Mouse (Mus musculus): ENCODE measurements around the gene Sapcd1. TPM values are rescaled to one million over a fixed set of nuclear protein-coding genes. Genes with fewer than 3 reads are reported as not detected.
"Not testable (repeated sequence)": the region's sequence is repeated elsewhere in the genome, so short reads cannot be mapped to it uniquely, and the experiment has no call there.

Gene Sapcd1
- polyA plus RNA-seq, 1 experiment from 2014 or later, result 4.0 TPM

- not testable (repeated sequence) for H3K27me3 ChIP-seq (ENCODE audit: control insufficient read depth, insufficient read depth, low read length); H3K4me3 ChIP-seq (ENCODE audit: low read depth, low read length); H3K27ac ChIP-seq (ENCODE audit: low read depth, low read length); H3K4me2 ChIP-seq (replicated peaks; ENCODE audit: low read depth, low read length); ATAC-seq (ENCODE audit: low FRiP score); DNase-seq (ENCODE audit: low spot score); H3K9me3 ChIP-seq (ENCODE audit: control insufficient read depth, low read length); H3K36me3 ChIP-seq (ENCODE audit: control insufficient read depth, insufficient read depth, low read length); H3K9ac ChIP-seq (ENCODE audit: low read depth, low read length); H3K4me1 ChIP-seq (replicated peaks; ENCODE audit: control insufficient read depth, insufficient read depth, low read length)
- 97% methylated on average over 4 of the region's 4 CpGs for WGBS
Measured at GRCm38 (mm10) chr17:34995192-34995591, 32.6 kb downstream of the Sapcd1 start.

GRCm38 (mm10) chr17:34994751-34995150 lies 33.1 kb downstream of the Sapcd1 start:
- Histone ChIP-seq H3K4me1 (replicated peaks; ENCODE audit: control insufficient read depth, insufficient read depth, low read length) (no peaks in the 10 kb centered on the region), H3K9me3 (ENCODE audit: control insufficient read depth, low read length) (no peaks in the 10 kb centered on the region), H3K4me3 (ENCODE audit: low read depth, low read length) (no peak overlapping the region), H3K36me3 (ENCODE audit: control insufficient read depth, insufficient read depth, low read length) (0 out of 2 replicates have a peak, but pooled peaks cover 2% of the 10 kb centered on the region), H3K9ac (ENCODE audit: low read depth, low read length) (no peak overlapping the region), H3K27me3 (ENCODE audit: control insufficient read depth, insufficient read depth, low read length) (no peaks in the 10 kb centered on the region), H3K27ac (ENCODE audit: low read depth, low read length) (no peak overlapping the region), H3K4me2 (replicated peaks; ENCODE audit: low read depth, low read length) (no peak overlapping the region)
- ATAC-seq (ENCODE audit: low FRiP score) (no peak), DNase-seq (ENCODE audit: low spot score) (no peak)

- ATAC-seq (ENCODE audit: low FRiP score) (no peak), DNase-seq (ENCODE audit: low spot score) (peak; percentile 20)
- Histone ChIP-seq H3K27ac (ENCODE audit: low read depth, low read length) (no peak overlapping the region), H3K4me2 (replicated peaks; ENCODE audit: low read depth, low read length) (no peak overlapping the region), H3K9ac (ENCODE audit: low read depth, low read length) (no peak overlapping the region), H3K36me3 (ENCODE audit: control insufficient read depth, insufficient read depth, low read length) (peaks cover 4% of the 10 kb centered on the region), H3K4me1 (replicated peaks; ENCODE audit: control insufficient read depth, insufficient read depth, low read length) (peaks cover 4% of the 10 kb centered on the region), H3K4me3 (ENCODE audit: low read depth, low read length) (no peak overlapping the region), H3K9me3 (ENCODE audit: control insufficient read depth, low read length) (no peaks in the 10 kb centered on the region), H3K27me3 (ENCODE audit: control insufficient read depth, insufficient read depth, low read length) (no peaks in the 10 kb centered on the region)
- WGBS, result 83% methylated on average over 2 of the region's 2 CpGs
Measured at GRCm38 (mm10) chr17:34984218-34984617, 43.6 kb downstream of the Sapcd1 start.

GRCm38 (mm10) chr17:34982328-34982727 lies 45.5 kb downstream of the Sapcd1 start:
- Histone ChIP-seq H3K36me3 (ENCODE audit: control insufficient read depth, insufficient read depth, low read length) (peaks cover 4% of the 10 kb centered on the region), H3K9ac (ENCODE audit: low read depth, low read length) (peak overlapping the region; percentile 94), H3K9me3 (ENCODE audit: control insufficient read depth, low read length) (no peaks in the 10 kb centered on the region), H3K27ac (ENCODE audit: low read depth, low read length) (peak overlapping the region; percentile 96; the same call in 1 of the 2 replicates), H3K4me3 (ENCODE audit: low read depth, low read length) (peak overlapping the region; percentile 60), H3K4me1 (replicated peaks; ENCODE audit: control insufficient read depth, insufficient read depth, low read length) (peaks cover 4% of the 10 kb centered on the region), H3K27me3 (ENCODE audit: control insufficient read depth, insufficient read depth, low read length) (no peaks in the 10 kb centered on the region), H3K4me2 (replicated peaks; ENCODE audit: low read depth, low read length) (peak overlapping the region; percentile 88)
- peak; percentile 36 for ATAC-seq (ENCODE audit: low FRiP score)
- under 1% methylated on average over 15 of the region's 15 CpGs for WGBS
- no peak for DNase-seq (ENCODE audit: low spot score)

GRCm38 (mm10) chr17:34981690-34982180 lies 46.1 kb downstream of the Sapcd1 start, which contains the start of gene Lsm2:
Lsm2 (plus strand) TSS chr17:34981862.
- Histone ChIP-seq H3K4me1 (replicated peaks; ENCODE audit: control insufficient read depth, insufficient read depth, low read length) (peaks cover 4% of the 10 kb centered on the region), H3K36me3 (ENCODE audit: control insufficient read depth, insufficient read depth, low read length) (peaks cover 4% of the 10 kb centered on the region), H3K9ac (ENCODE audit: low read depth, low read length) (peak within 1 kb of the TSS; percentile 94), H3K27ac (ENCODE audit: low read depth, low read length) (peak within 1 kb of the TSS; percentile 96), H3K4me3 (ENCODE audit: low read depth, low read length) (peak within 1 kb of the TSS; percentile 60), H3K9me3 (ENCODE audit: control insufficient read depth, low read length) (no peaks in the 10 kb centered on the region), H3K27me3 (ENCODE audit: control insufficient read depth, insufficient read depth, low read length) (no peaks in the 10 kb centered on the region), H3K4me2 (replicated peaks; ENCODE audit: low read depth, low read length) (peak within 1 kb of the TSS; percentile 88)
- peak; percentile 93 for DNase-seq (ENCODE audit: low spot score)
- peak; percentile 91 for ATAC-seq (ENCODE audit: low FRiP score)
- under 1% methylated on average over 58 of the region's 58 CpGs for WGBS

- 16% methylated on average over 2 of the region's 2 CpGs for WGBS
- peaks cover under 1% of the 10 kb centered on the region; the same call in 1 of the 2 replicates for H3K36me3 ChIP-seq (ENCODE audit: control insufficient read depth, insufficient read depth, low read length)
- H3K4me3 ChIP-seq (ENCODE audit: low read depth, low read length), result peak overlapping the region; percentile 60
- peak overlapping the region; percentile 54; the same call in 1 of the 2 replicates for H3K9ac ChIP-seq (ENCODE audit: low read depth, low read length)
- peak overlapping the region; percentile 88 for H3K4me2 ChIP-seq (replicated peaks; ENCODE audit: low read depth, low read length)
- H3K27ac ChIP-seq (ENCODE audit: low read depth, low read length), result peak overlapping the region; percentile 61
- no peaks in the 10 kb centered on the region for H3K27me3 ChIP-seq (ENCODE audit: control insufficient read depth, insufficient read depth, low read length)
- ATAC-seq (ENCODE audit: low FRiP score) (no peak), DNase-seq (ENCODE audit: low spot score) (peak; percentile 37)
- no peaks in the 10 kb centered on the region for H3K9me3 ChIP-seq (ENCODE audit: control insufficient read depth, low read length)
- peaks cover 4% of the 10 kb centered on the region for H3K4me1 ChIP-seq (replicated peaks; ENCODE audit: control insufficient read depth, insufficient read depth, low read length)
Measured at GRCm38 (mm10) chr17:34980655-34981054, 47.2 kb downstream of the Sapcd1 start.

- H3K9ac ChIP-seq (ENCODE audit: low read depth, low read length), result no peak overlapping the region
- no peak for DNase-seq (ENCODE audit: low spot score)
- H3K36me3 ChIP-seq (ENCODE audit: control insufficient read depth, insufficient read depth, low read length), result no peaks in the 10 kb centered on the region
- H3K4me3 ChIP-seq (ENCODE audit: low read depth, low read length), result no peak overlapping the region
- no peak for ATAC-seq (ENCODE audit: low FRiP score)
- no peak overlapping the region for H3K27ac ChIP-seq (ENCODE audit: low read depth, low read length)
- H3K4me2 ChIP-seq (replicated peaks; ENCODE audit: low read depth, low read length), result no peak overlapping the region
- WGBS, result 95% methylated on average over 4 of the region's 4 CpGs
- H3K9me3 ChIP-seq (ENCODE audit: control insufficient read depth, low read length), result no peaks in the 10 kb centered on the region
- peaks cover 4% of the 10 kb centered on the region for H3K4me1 ChIP-seq (replicated peaks; ENCODE audit: control insufficient read depth, insufficient read depth, low read length)
- H3K27me3 ChIP-seq (ENCODE audit: control insufficient read depth, insufficient read depth, low read length), result no peaks in the 10 kb centered on the region
Measured at GRCm38 (mm10) chr17:34979631-34980030, 48.2 kb downstream of the Sapcd1 start.

GRCm38 (mm10) chr17:34978239-34978638 lies 49.6 kb downstream of the Sapcd1 start:
- Histone ChIP-seq H3K4me2 (replicated peaks; ENCODE audit: low read depth, low read length) (no peak overlapping the region), H3K4me3 (ENCODE audit: low read depth, low read length) (no peak overlapping the region), H3K9me3 (ENCODE audit: control insufficient read depth, low read length) (no peaks in the 10 kb centered on the region), H3K36me3 (ENCODE audit: control insufficient read depth, insufficient read depth, low read length) (no peaks in the 10 kb centered on the region), H3K27me3 (ENCODE audit: control insufficient read depth, insufficient read depth, low read length) (no peaks in the 10 kb centered on the region), H3K9ac (ENCODE audit: low read depth, low read length) (no peak overlapping the region), H3K27ac (ENCODE audit: low read depth, low read length) (no peak overlapping the region), H3K4me1 (replicated peaks; ENCODE audit: control insufficient read depth, insufficient read depth, low read length) (peaks cover 4% of the 10 kb centered on the region)
- 88% methylated on average over 27 of the region's 27 CpGs for WGBS
- DNase-seq (ENCODE audit: low spot score) (no peak), ATAC-seq (ENCODE audit: low FRiP score) (no peak)

GRCm38 (mm10) chr17:34977000-34977399 lies 50.8 kb downstream of the Sapcd1 start:
- no peak overlapping the region for H3K4me2 ChIP-seq (replicated peaks; ENCODE audit: low read depth, low read length)
- no peak overlapping the region for H3K27ac ChIP-seq (ENCODE audit: low read depth, low read length)
- ATAC-seq (ENCODE audit: low FRiP score) (no peak), DNase-seq (ENCODE audit: low spot score) (no peak)
- H3K4me3 ChIP-seq (ENCODE audit: low read depth, low read length), result no peak overlapping the region
- no peak overlapping the region for H3K9ac ChIP-seq (ENCODE audit: low read depth, low read length)
- H3K4me1 ChIP-seq (replicated peaks; ENCODE audit: control insufficient read depth, insufficient read depth, low read length), result peaks cover 2% of the 10 kb centered on the region; the same call in 1 of the 2 replicates
- 96% methylated on average over 20 of the region's 20 CpGs for WGBS
- H3K9me3 ChIP-seq (ENCODE audit: control insufficient read depth, low read length), result no peaks in the 10 kb centered on the region
- no peaks in the 10 kb centered on the region for H3K36me3 ChIP-seq (ENCODE audit: control insufficient read depth, insufficient read depth, low read length)
- H3K27me3 ChIP-seq (ENCODE audit: control insufficient read depth, insufficient read depth, low read length), result no peaks in the 10 kb centered on the region

Measured in hindbrain, embryonic 11.5 days (tissue).